Mouse (Mus musculus) testis, adult 2 months (tissue): ENCODE results near the gene Acy3.
"Not testable (repeated sequence)": the region's sequence is repeated elsewhere in the genome, so short reads cannot be mapped to it uniquely, and the experiment has no call there.

Source experiments
- CTCF ChIP-seq: fragments of 200-500 bp; IDR thresholded peaks from 2 replicates; pipeline ENCODE4 v1.5.1; 2012; ENCODE audit warnings: low read depth, mild to moderate bottlenecking, inconsistent platforms, low read length, moderate library complexity; ENCODE audit not compliant: control insufficient read depth, insufficient read depth, insufficient replicate concordance
- POLR2A ChIP-seq: fragments of 200-500 bp; IDR thresholded peaks from 2 replicates; pipeline ENCODE4 v1.6.1; 2012; ENCODE audit warnings: low read depth, mild to moderate bottlenecking, inconsistent platforms, low read length, moderate library complexity; ENCODE audit not compliant: control insufficient read depth

GRCm38 (mm10) chr19:3974608-3975007 is 11.8 kb upstream of the Acy3 start:
- not testable (repeated sequence) for TF ChIP-seq CTCF, POLR2A
